Mouse (Mus musculus) midbrain, embryonic 14.5 days (tissue): ENCODE measurements around the gene Keg1. TPM values are rescaled to one million over a fixed set of nuclear protein-coding genes. Genes with fewer than 3 reads are reported as not detected.

Source experiments
- ATAC-seq: fragments of 200-750 bp; cut with Nextera tagmentation; 2 replicates; pipeline ENCODE4 v1.8.0; 2017; ENCODE audit warnings: moderate number of reproducible peaks, moderate library complexity; ENCODE audit not compliant: low FRiP score, low TSS enrichment
- DNase-seq: peaks from one replicate; pipeline ENCODE4 v3.0.0-alpha.2; 2015
- H3K27ac ChIP-seq: fragments of 300-500 bp; sonication (generic); replicated peaks from 2 replicates; pipeline ENCODE4 v1.5.1; 2014; ENCODE audit warnings: mild to moderate bottlenecking, low read depth, low read length, moderate library complexity
- H3K27me3 ChIP-seq: fragments of 300-500 bp; sonication (generic); 2 replicates; pipeline ENCODE4 v1.6.1; 2014; ENCODE audit warnings: low read length, control low read depth, mixed read lengths; ENCODE audit not compliant: control insufficient read depth, insufficient read depth
- H3K36me3 ChIP-seq: fragments of 300-500 bp; sonication (generic); 2 replicates; pipeline ENCODE4 v1.6.1; 2014; ENCODE audit warnings: low read length, control low read depth; ENCODE audit not compliant: control insufficient read depth, insufficient read depth
- H3K4me1 ChIP-seq: fragments of 300-500 bp; sonication (generic); 2 replicates; pipeline ENCODE4 v1.6.1; 2014; ENCODE audit warnings: mild to moderate bottlenecking, antibody characterized with exemption, low read length, control low read depth; ENCODE audit not compliant: control insufficient read depth, insufficient read depth
- H3K4me2 ChIP-seq: fragments of 300-500 bp; sonication (generic); 2 replicates; pipeline ENCODE4 v1.6.1; 2014; ENCODE audit warnings: mild to moderate bottlenecking, low read length, moderate library complexity
- H3K4me3 ChIP-seq: fragments of 300-500 bp; sonication (generic); replicated peaks from 2 replicates; pipeline ENCODE4 v1.5.1; 2014; ENCODE audit warnings: low read depth, low read length
- H3K9ac ChIP-seq: fragments of 300-500 bp; sonication (generic); replicated peaks from 2 replicates; pipeline ENCODE4 v1.6.1; 2014; ENCODE audit warnings: mild to moderate bottlenecking, low read length, moderate library complexity
- H3K9me3 ChIP-seq: fragments of 300-500 bp; sonication (generic); 2 replicates; pipeline ENCODE4 v1.6.1; 2016; ENCODE audit warnings: low read length, control low read depth, mixed read lengths; ENCODE audit not compliant: control insufficient read depth
- WGBS: fragments of 180-500 bp; shearing (Covaris S2); extraction: QIAGEN DNeasy Blood & Tissue Kit; methylation state at CpG from one replicate; pipeline ENCODE4 v1.1.7; 2014; 5-methylcytosine and 5-hydroxymethylcytosine counted together
- polyA plus RNA-seq: library from polyadenylated mRNA; unstranded; fragments of >200 nt; fragmentation: Nextera tagmentation; extraction: Ambion mirVana; gene quantifications from 2 replicates; pipeline ENCODE4 v1.2.1, GENCODE M21; 2014

Keg1 gene
- polyA plus RNA-seq, 1 experiment from 2014 or later = not detected

- H3K4me2 ChIP-seq = no peak overlapping the region
- 62% methylated on average over 1 of the region's 1 CpGs for WGBS
- DNase-seq (no peak), ATAC-seq (no peak)
- no peaks in the 10 kb centered on the region for H3K36me3 ChIP-seq
- H3K9me3 ChIP-seq = no peaks in the 10 kb centered on the region
- no peak overlapping the region for H3K4me3 ChIP-seq
- no peaks in the 10 kb centered on the region for H3K4me1 ChIP-seq
- H3K27ac ChIP-seq = no peak overlapping the region
- no peak overlapping the region for H3K9ac ChIP-seq
- H3K27me3 ChIP-seq = no peaks in the 10 kb centered on the region
Observed at GRCm38 (mm10) chr19:12731036-12731435, 35.5 kb downstream of the Keg1 start.

- no peaks in the 10 kb centered on the region for H3K36me3 ChIP-seq
- H3K4me1 ChIP-seq = no peaks in the 10 kb centered on the region
- ATAC-seq (no peak), DNase-seq (no peak)
- no peak overlapping the region for H3K4me2 ChIP-seq
- no peak overlapping the region for H3K9ac ChIP-seq
- H3K27me3 ChIP-seq = no peaks in the 10 kb centered on the region
- H3K9me3 ChIP-seq = no peaks in the 10 kb centered on the region
- no peak overlapping the region for H3K4me3 ChIP-seq
- WGBS = 94% methylated on average over 2 of the region's 2 CpGs
- no peak overlapping the region for H3K27ac ChIP-seq
Observed at GRCm38 (mm10) chr19:12731950-12732349, 36.4 kb downstream of the Keg1 start.

- H3K36me3 ChIP-seq = no peaks in the 10 kb centered on the region
- ATAC-seq (no peak), DNase-seq (no peak)
- H3K27me3 ChIP-seq = no peaks in the 10 kb centered on the region
- no peak overlapping the region for H3K4me3 ChIP-seq
- no peak overlapping the region for H3K4me2 ChIP-seq
- H3K9me3 ChIP-seq = no peaks in the 10 kb centered on the region
- H3K4me1 ChIP-seq = no peaks in the 10 kb centered on the region
- no peak overlapping the region for H3K9ac ChIP-seq
- no peak overlapping the region for H3K27ac ChIP-seq
- WGBS = 80% methylated on average over 3 of the region's 3 CpGs
Observed at GRCm38 (mm10) chr19:12756286-12756685, 60.7 kb downstream of the Keg1 start.

GRCm38 (mm10) chr19:12758936-12759478 lies 63.4 kb downstream of the Keg1 start:
- Histone ChIP-seq H3K27me3 (no peaks in the 10 kb centered on the region), H3K9ac (no peak overlapping the region), H3K27ac (no peak overlapping the region), H3K4me1 (no peaks in the 10 kb centered on the region), H3K9me3 (no peaks in the 10 kb centered on the region), H3K4me3 (no peak overlapping the region), H3K36me3 (peaks cover 13% of the 10 kb centered on the region), H3K4me2 (no peak overlapping the region)
- ATAC-seq (no peak), DNase-seq (no peak)
- WGBS = 94% methylated on average over 1 of the region's 1 CpGs

GRCm38 (mm10) chr19:12759656-12760055 lies 64.1 kb downstream of the Keg1 start:
- no peaks in the 10 kb centered on the region for H3K27me3 ChIP-seq
- no peaks in the 10 kb centered on the region for H3K9me3 ChIP-seq
- no peaks in the 10 kb centered on the region for H3K4me1 ChIP-seq
- no peak overlapping the region for H3K27ac ChIP-seq
- H3K4me2 ChIP-seq = no peak overlapping the region
- whole genome bisulfite sequencing = 49% methylated on average over 2 of the region's 2 CpGs
- ATAC-seq (no peak), DNase-seq (peak; percentile 48)
- H3K4me3 ChIP-seq = no peak overlapping the region
- H3K36me3 ChIP-seq = peaks cover 18% of the 10 kb centered on the region
- H3K9ac ChIP-seq = no peak overlapping the region

GRCm38 (mm10) chr19:12762212-12763130 lies 66.9 kb downstream of the Keg1 start:
- no peak overlapping the region for H3K4me3 ChIP-seq

GRCm38 (mm10) chr19:12765308-12765707 lies 69.7 kb downstream of the Keg1 start, which contains the start of gene Cntf:
Gene Cntf, minus strand, starts transcription at chr19:12765632.
- no peaks in the 10 kb centered on the region for H3K4me1 ChIP-seq
- peaks cover 57% of the 10 kb centered on the region for H3K36me3 ChIP-seq
- no peak for ATAC-seq

More at GRCm38 (mm10) chr19:12762212-12763130, 66.9 kb downstream of the Keg1 start:
- H3K9me3 ChIP-seq = no peaks in the 10 kb centered on the region
- H3K4me2 ChIP-seq = no peak overlapping the region
- H3K4me1 ChIP-seq = no peaks in the 10 kb centered on the region
- no peak overlapping the region for H3K27ac ChIP-seq
- H3K27me3 ChIP-seq = no peaks in the 10 kb centered on the region
- DNase-seq (no peak), ATAC-seq (no peak)
- no peak overlapping the region for H3K9ac ChIP-seq
- 61% methylated on average over 2 of the region's 2 CpGs for WGBS
- peaks cover 33% of the 10 kb centered on the region for H3K36me3 ChIP-seq

More at GRCm38 (mm10) chr19:12765308-12765707, 69.7 kb downstream of the Keg1 start, which contains the start of gene Cntf:
- Histone ChIP-seq H3K9ac (no peak within 1 kb of the TSS), H3K27ac (no peak within 1 kb of the TSS), H3K4me2 (no peak within 1 kb of the TSS), H3K4me3 (no peak within 1 kb of the TSS), H3K27me3 (no peaks in the 10 kb centered on the region), H3K9me3 (no peaks in the 10 kb centered on the region)
- WGBS = 72% methylated on average over 7 of the region's 7 CpGs
- no peak for DNase-seq
